Mouse (Mus musculus) spleen, adult 2 months (tissue): ENCODE measurements at regions not wholly inside any gene's neighbourhood (a gene's known extent, or its start where the extent isn't known, plus 50 kb on each side); places are given as distances from the start of the nearest gene placed in this dataset.

Experiments used
- CTCF ChIP-seq: fragments of 200-500 bp; IDR thresholded peaks from 2 replicates; pipeline ENCODE4 v1.5.1; 2011; ENCODE audit warnings: mild to moderate bottlenecking, inconsistent platforms; ENCODE audit not compliant: insufficient read depth, insufficient read length, insufficient replicate concordance; ENCODE audit errors: extremely low read depth
- POLR2A ChIP-seq: fragments of 200-500 bp; IDR thresholded peaks from 2 replicates; pipeline ENCODE4 v1.6.1; 2011; ENCODE audit warnings: low read depth, low read length, inconsistent platforms

DNA sequence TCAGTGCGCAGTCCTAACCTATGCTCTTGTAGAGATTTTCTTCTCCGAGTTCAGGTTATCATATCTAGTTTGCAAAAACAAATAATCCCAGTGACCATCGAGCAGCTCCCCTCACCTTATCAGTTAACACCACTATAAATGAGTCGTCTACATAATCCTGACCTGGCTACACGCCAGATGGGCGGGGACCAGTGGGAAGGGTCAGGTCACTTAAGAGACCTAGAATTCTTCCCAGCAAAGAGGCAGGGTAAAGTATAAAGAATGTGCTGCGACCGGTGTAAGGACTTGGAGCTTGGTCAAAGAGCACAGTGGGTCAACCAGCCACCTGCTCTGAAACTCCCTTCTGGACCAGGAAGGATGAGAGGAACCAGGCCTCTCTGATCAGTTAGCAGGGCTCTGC lies 102.0 kb upstream of the 1700020N01Rik start:
- TF ChIP-seq POLR2A (no peak), CTCF (no peak)
